Mouse (Mus musculus) CH12.LX (cell line): ENCODE data around the gene Slc25a4. TPM values are rescaled to one million over a fixed set of nuclear protein-coding genes. Genes with fewer than 3 reads are reported as not detected.

Source experiments
- DNase-seq: peaks from one replicate; pipeline ENCODE4 v3.0.0-alpha.2; 2013; ENCODE audit errors: extremely low read depth
- H3K27ac ChIP-seq: 2 replicates; pipeline ENCODE4 v1.5.1; 2012; ENCODE audit warnings: low read depth, mild to moderate bottlenecking, control low read depth, moderate library complexity; ENCODE audit not compliant: insufficient read depth
- H3K27me3 ChIP-seq: replicated peaks from 2 replicates; pipeline ENCODE3; 2012; ENCODE audit warnings: inconsistent platforms
- H3K36me3 ChIP-seq, 2 experiments: replicated peaks in 1 of 2; 2 replicates each; pipeline versions ENCODE3 to v1.6.1; 2012; ENCODE audit warnings: inconsistent platforms in 1 of 2, low read length in 1 of 2, mild to moderate bottlenecking in 1 of 2, mixed read lengths in 1 of 2, moderate library complexity in 1 of 2; ENCODE audit not compliant: control insufficient read depth in 1 of 2, insufficient read depth in 1 of 2
- H3K4me1 ChIP-seq, 2 experiments: 2 replicates each; pipeline ENCODE4 v1.6.1; 2012; ENCODE audit warnings: inconsistent platforms in 1 of 2, moderate library complexity in 1 of 2; ENCODE audit not compliant: insufficient read depth in 2 of 2, control insufficient read depth in 1 of 2
- H3K4me2 ChIP-seq: 2 replicates; pipeline ENCODE4 v1.6.1; 2012; ENCODE audit warnings: low read depth, mild to moderate bottlenecking, control low read depth; ENCODE audit not compliant: poor library complexity, insufficient read depth, severe bottlenecking
- H3K4me3 ChIP-seq, 3 experiments: fragments of 150-350 bp in 1 of 3; sonication (generic) in 1 of 3; replicated peaks in 1 of 3; 2 replicates each; pipeline versions ENCODE3 to v1.5.1; 2011 to 2012; ENCODE audit warnings: low read depth in 2 of 3, low read length in 2 of 3, mild to moderate bottlenecking in 2 of 3, moderate library complexity in 2 of 3, control low read depth in 1 of 3, improper control_type of control experiment in 1 of 3, inconsistent platforms in 1 of 3, mixed read lengths in 1 of 3; ENCODE audit not compliant: poor library complexity in 1 of 3
- H3K79me2 ChIP-seq: replicated peaks from 2 replicates; pipeline ENCODE4 v1.6.1; 2012; ENCODE audit warnings: mild to moderate bottlenecking, moderate library complexity; ENCODE audit not compliant: control insufficient read depth, poor library complexity, insufficient read depth, severe bottlenecking; ENCODE audit errors: extremely low read depth
- H3K9ac ChIP-seq: 2 replicates; pipeline ENCODE4 v1.6.1; 2012; ENCODE audit warnings: low read depth, mild to moderate bottlenecking, control low read depth, moderate library complexity; ENCODE audit not compliant: insufficient read depth
- H3K9me3 ChIP-seq: replicated peaks from 2 replicates; pipeline ENCODE3; 2012; ENCODE audit warnings: low read length, inconsistent platforms, mixed read lengths
- BHLHE40 ChIP-seq: IDR thresholded peaks from 2 replicates; pipeline ENCODE4 v1.6.1; 2011; ENCODE audit warnings: mild to moderate bottlenecking, low read depth, low read length, improper control_type of control experiment
- CTCF ChIP-seq, 2 experiments: IDR thresholded peaks in 1 of 2; conservative IDR thresholded peaks in 1 of 2; 2 replicates each; pipeline ENCODE4 v1.5.1; 2011 to 2012; ENCODE audit warnings: low read depth in 2 of 2, low read length in 2 of 2, improper control_type of control experiment in 1 of 2, inconsistent platforms in 1 of 2, mild to moderate bottlenecking in 1 of 2, moderate library complexity in 1 of 2
- E2F4 ChIP-seq: IDR thresholded peaks from 2 replicates; pipeline ENCODE4 v1.6.1; 2011; ENCODE audit warnings: low read depth, low read length, improper control_type of control experiment; ENCODE audit not compliant: insufficient replicate concordance
- ELF1 ChIP-seq: IDR thresholded peaks from 2 replicates; pipeline ENCODE4 v1.6.1; 2014; ENCODE audit warnings: low read depth, mild to moderate bottlenecking, inconsistent platforms, low read length, improper control_type of control experiment
- GABPA ChIP-seq: IDR thresholded peaks from 2 replicates; pipeline ENCODE4 v1.6.1; 2012; ENCODE audit warnings: low read depth, low read length, improper control_type of control experiment, inconsistent platforms; ENCODE audit not compliant: insufficient replicate concordance
- HCFC1 ChIP-seq: IDR thresholded peaks from 2 replicates; pipeline ENCODE4 v1.6.1; 2012; ENCODE audit warnings: low read depth, mild to moderate bottlenecking, inconsistent platforms, low read length, improper control_type of control experiment
- IRF4 ChIP-seq: IDR thresholded peaks from 2 replicates; pipeline ENCODE4 v1.6.1; 2014; ENCODE audit warnings: low read depth, mild to moderate bottlenecking, inconsistent platforms, low read length, improper control_type of control experiment
- JUND ChIP-seq: conservative IDR thresholded peaks from 2 replicates; pipeline ENCODE4 v1.6.1; 2011; ENCODE audit warnings: low read depth, low read length, improper control_type of control experiment
- MAFK ChIP-seq: IDR thresholded peaks from 2 replicates; pipeline ENCODE4 v1.6.1; 2011; ENCODE audit warnings: low read length, improper control_type of control experiment; ENCODE audit not compliant: insufficient replicate concordance
- MAX ChIP-seq: IDR thresholded peaks from 2 replicates; pipeline ENCODE4 v1.6.1; 2011; ENCODE audit warnings: low read length, improper control_type of control experiment
- MAZ ChIP-seq: IDR thresholded peaks from 2 replicates; pipeline ENCODE4 v1.6.1; 2012; ENCODE audit warnings: low read depth, mild to moderate bottlenecking, inconsistent platforms, low read length, improper control_type of control experiment, moderate library complexity
- MEF2A ChIP-seq: IDR thresholded peaks from 2 replicates; pipeline ENCODE4 v1.6.1; 2014; ENCODE audit warnings: low read depth, mild to moderate bottlenecking, inconsistent platforms, low read length, improper control_type of control experiment, borderline replicate concordance
- MXI1 ChIP-seq: IDR thresholded peaks from 2 replicates; pipeline ENCODE4 v1.6.1; 2011; ENCODE audit warnings: mild to moderate bottlenecking, low read depth, low read length, improper control_type of control experiment
- MYC ChIP-seq: IDR thresholded peaks from 2 replicates; pipeline ENCODE4 v1.6.1; 2011; ENCODE audit warnings: low read depth, mild to moderate bottlenecking, improper control_type of control experiment, low read length
- NRF1 ChIP-seq: IDR thresholded peaks from 2 replicates; pipeline ENCODE4 v1.6.1; 2014; ENCODE audit warnings: low read depth, mild to moderate bottlenecking, inconsistent platforms, low read length, improper control_type of control experiment, moderate library complexity
- POLR2A ChIP-seq: IDR thresholded peaks from 2 replicates; pipeline ENCODE4 v1.6.1; 2011; ENCODE audit warnings: low read depth, mild to moderate bottlenecking, improper control_type of control experiment, low read length
- SMC3 ChIP-seq: IDR thresholded peaks from 2 replicates; pipeline ENCODE4 v1.6.1; 2011; ENCODE audit warnings: low read depth, low read length, improper control_type of control experiment
- TBP ChIP-seq: conservative IDR thresholded peaks from 2 replicates; pipeline ENCODE4 v1.6.1; 2011; ENCODE audit warnings: low read depth, low read length, improper control_type of control experiment
- TCF12 ChIP-seq: IDR thresholded peaks from 2 replicates; pipeline ENCODE4 v1.6.1; 2014; ENCODE audit warnings: low read depth, mild to moderate bottlenecking, inconsistent platforms, low read length, improper control_type of control experiment
- ZC3H11A ChIP-seq: IDR thresholded peaks from 2 replicates; pipeline ENCODE4 v1.6.1; 2012; ENCODE audit warnings: low read depth, mild to moderate bottlenecking, inconsistent platforms, low read length, improper control_type of control experiment
- ZKSCAN1 ChIP-seq: IDR thresholded peaks from 2 replicates; pipeline ENCODE4 v1.6.1; 2012; ENCODE audit warnings: low read depth, inconsistent platforms, low read length, improper control_type of control experiment, borderline replicate concordance
- ZNF384 ChIP-seq: IDR thresholded peaks from 2 replicates; pipeline ENCODE4 v1.6.1; 2012; ENCODE audit warnings: low read depth, low read length, improper control_type of control experiment, inconsistent platforms
- dilution Hi-C: fragments of 300-500 bp; cut with MboI; formaldehyde crosslinking; loops from 2 replicates; pipeline ENCODE4 v1.14.3; 2020; ENCODE audit warnings: low sequenced_read_pairs; ENCODE audit not compliant: extremely low pct_unique_long_range_greater_than_20kb, extremely low pct_ligation_motif_present
- in situ Hi-C: fragments of 300-500 bp; cut with MboI; formaldehyde crosslinking; loops from 3 replicates; pipeline ENCODE4 v1.14.3; 2019; ENCODE audit warnings: low sequenced_read_pairs, low pct_ligation_motif_present, low pct_unique_long_range_greater_than_20kb, mixed read lengths
- polyA plus RNA-seq: library from polyadenylated mRNA; unstranded; fragments of >175 nt; gene quantifications from 2 replicates; pipeline ENCODE4 v1.2.1, GENCODE M21; 2012; ENCODE audit warnings: low read depth; ENCODE audit not compliant: insufficient read length
- total RNA-seq, 2 experiments: library from RNA; depleted of rRNA; stranded (reverse); fragments of 300-350 nt in 1 of 2; fragments of >200 nt in 1 of 2; gene quantifications; 2 replicates each; pipeline ENCODE4 v1.2.3; 2012 to 2014

Slc25a4 gene
- total and polyA plus RNA-seq, 3 experiments = 365 to 476 (median 403) TPM

GRCm38 (mm10) chr8:46204301-46204700 lies 6.8 kb downstream of the Slc25a4 start:
- no peak overlapping the region for H3K9ac ChIP-seq
- peaks cover 6% of the 10 kb centered on the region for H3K79me2 ChIP-seq
- H3K36me3 ChIP-seq = peaks cover 46 to 76% of the 10 kb centered on the region in 2 experiments
- H3K4me2 ChIP-seq = no peak overlapping the region
- dilution Hi-C loops = no loop called here
- no peak overlapping the region for H3K27ac ChIP-seq
- TF ChIP-seq ZKSCAN1 = no peak
- no peak for TF ChIP-seq E2F4
- TF ChIP-seq ELF1 = no peak
- TF ChIP-seq MEF2A = no peak
- no peak for TF ChIP-seq SMC3
- TF ChIP-seq IRF4 = no peak
- no peak for TF ChIP-seq MAX
- no peaks in the 10 kb centered on the region for H3K27me3 ChIP-seq
- H3K4me1 ChIP-seq = peaks cover 2 to 22% of the 10 kb centered on the region in 2 experiments; a peak in 2 of 4 replicates
- in situ Hi-C loops = loop anchor here (25.0 kb wide), 1 partner anchor 733 kb away; no protein-coding TSS in a partner anchor
- no peak overlapping the region for H3K4me3 ChIP-seq
- DNase-seq = no peak
- H3K9me3 ChIP-seq = no peaks in the 10 kb centered on the region

DNA sequence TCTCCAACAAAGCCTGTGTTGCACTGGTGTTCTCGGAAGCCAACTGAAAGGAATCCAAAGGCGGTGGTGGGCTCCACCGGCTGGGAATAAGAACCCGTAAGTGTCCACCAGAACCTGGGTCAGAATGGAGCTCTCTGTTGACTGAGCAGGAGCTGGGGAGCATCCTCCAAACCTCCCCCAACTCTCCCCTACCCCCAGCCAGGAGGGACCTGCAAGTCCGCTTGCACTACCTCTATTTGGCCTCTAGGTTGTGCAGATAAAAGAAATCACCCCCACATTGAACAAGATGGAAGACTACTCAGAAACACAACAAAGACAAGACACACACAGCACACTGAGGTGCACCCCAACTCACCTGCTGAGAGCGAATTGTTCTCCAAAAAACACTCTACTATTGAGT lies 8.7 kb downstream of the Slc25a4 start:
- DNase-seq = peak; percentile 21
- Histone ChIP-seq H3K27me3 (no peaks in the 10 kb centered on the region), H3K4me1 (peaks cover 4 to 10% of the 10 kb centered on the region in 2 experiments), H3K27ac (no peak overlapping the region), H3K9ac (no peak overlapping the region), H3K4me3 (no peak overlapping the region), H3K36me3 (peaks cover 31 to 66% of the 10 kb centered on the region in 2 experiments), H3K4me2 (no peak overlapping the region), H3K79me2 (no peaks in the 10 kb centered on the region; the same call in 1 of the 2 replicates), H3K9me3 (no peaks in the 10 kb centered on the region)
- in situ Hi-C loops (loop anchor here (25.0 kb wide), 1 partner anchor 735 kb away; no protein-coding TSS in a partner anchor), dilution Hi-C loops (no loop called here)
- TF ChIP-seq MAFK (no peak), CTCF (conservative IDR thresholded peaks at IDR 0.05 in 1 of 2, IDR thresholded peaks at IDR 0.05 in 1 of 2; ENCODE audit: low read depth in 2 of 2, low read length in 2 of 2) (peak; percentile 34 to 51; a peak in 3 of 4 replicates)

DNA sequence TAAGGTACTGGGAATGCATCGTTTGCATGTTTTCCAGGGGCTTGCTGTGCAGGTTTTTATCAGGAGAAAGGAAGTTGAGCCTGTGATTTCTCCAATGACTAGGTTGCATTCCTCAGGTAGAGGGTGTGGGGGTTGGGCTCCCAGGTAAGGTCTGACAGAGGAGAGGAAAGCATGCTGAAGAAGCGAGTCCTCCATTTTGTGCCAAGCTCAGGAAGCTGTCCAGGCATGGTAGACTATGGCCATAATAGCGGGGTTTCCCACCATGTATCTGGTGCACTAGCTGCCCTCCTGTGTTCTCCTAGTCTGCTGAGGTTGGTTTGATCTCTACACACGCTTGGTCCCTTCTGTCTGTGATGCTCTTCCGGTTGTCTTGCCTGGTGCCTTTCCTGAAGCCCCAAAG lies 13.4 kb downstream of the Slc25a4 start:
- Histone ChIP-seq H3K36me3 (peaks cover 13 to 55% of the 10 kb centered on the region in 2 experiments), H3K9me3 (no peaks in the 10 kb centered on the region), H3K4me3 (no peak overlapping the region), H3K79me2 (no peaks in the 10 kb centered on the region), H3K4me1 (peaks cover 11 to 20% of the 10 kb centered on the region in 2 experiments), H3K27ac (no peak overlapping the region), H3K9ac (no peak overlapping the region), H3K27me3 (no peaks in the 10 kb centered on the region), H3K4me2 (no peak overlapping the region)
- no peak for DNase-seq
- dilution Hi-C loops (no loop called here), in situ Hi-C loops (no loop called here)
- TF ChIP-seq ZNF384 (no peak), SMC3 (no peak), MEF2A (no peak), TCF12 (no peak), ZC3H11A (no peak), NRF1 (no peak), MAX (no peak), POLR2A (no peak), GABPA (no peak), ELF1 (no peak), MYC (no peak), E2F4 (no peak), TBP (no peak), MAZ (no peak), HCFC1 (no peak), MXI1 (no peak), BHLHE40 (no peak), JUND (no peak)
